Mouse (Mus musculus): ENCODE results near the gene Arhgef12.

DNA sequence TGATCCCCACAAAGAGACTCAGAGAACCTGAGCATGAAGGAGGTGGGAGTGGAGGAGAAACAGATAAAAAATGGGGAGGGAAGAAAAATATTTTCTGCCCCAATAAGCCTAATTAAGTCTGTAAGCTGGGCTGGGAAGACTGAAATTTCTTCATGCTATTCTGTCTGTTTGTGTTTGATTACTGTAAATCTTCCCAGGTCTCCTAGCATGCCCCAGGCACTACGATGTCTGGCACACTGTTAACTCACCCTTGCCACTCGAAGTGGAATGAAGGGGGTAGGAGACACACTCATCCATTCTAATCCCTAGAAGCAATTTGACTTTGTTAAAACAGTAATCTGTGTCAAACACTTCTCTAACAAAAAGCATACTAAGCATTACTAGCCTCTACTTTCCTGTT, 35.3 kb downstream of the Arhgef12 start:
- TF ChIP-seq CTCF (IDR thresholded peaks at IDR 0.05; ENCODE audit: low read depth) (no peak), EP300 (optimal IDR thresholded peaks at IDR 0.05) (no peak)
